ENCODE assay signal across 9 mouse cellular contexts in the genomic region with DNA sequence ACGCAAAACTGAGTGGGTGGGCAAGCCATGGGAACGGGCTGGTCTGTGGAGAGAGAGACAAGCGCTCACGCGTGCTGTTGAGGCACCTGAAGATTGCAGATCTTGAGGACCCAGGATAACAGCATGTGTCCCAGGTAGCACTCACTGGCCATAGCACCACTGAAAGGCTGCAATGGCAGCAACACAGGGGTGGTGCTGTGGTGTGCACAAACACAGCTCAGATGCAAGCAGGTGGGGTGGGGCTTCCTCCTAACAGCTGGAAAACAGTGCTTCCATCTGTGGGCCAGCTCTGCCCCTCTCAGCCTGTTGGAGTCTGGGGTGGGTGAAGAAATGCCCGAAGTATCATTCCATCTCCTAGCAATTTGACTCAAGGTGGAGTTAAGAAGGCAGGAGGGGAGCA. TPM values are rescaled to one million over a fixed set of nuclear protein-coding genes. Genes with fewer than 3 reads are reported as not detected.
DNase-seq lines count a peak whose midpoint lies in the region; ATAC-seq and TF ChIP-seq lines count a peak whose summit lies in the region.
"Had no signal": no experiment of that assay in that cellular context is flagged by ENCODE, and none has a peak within 500 bp of the region (broad histone marks: within the 10 kb centered on the region; RNA-seq: fewer than 3 reads in every experiment).

TSS of gene Bclaf3 (plus strand) at position 301 of the 400 bp plus-strand sequence.

- H3K4me1 ChIP-seq in bone marrow, adult 2 months (ENCODE audit: control insufficient read depth, insufficient read depth, low read length), result no peaks in the 10 kb centered on the region
- H3K4me1 ChIP-seq in forebrain, embryonic 15.5 days, result no peaks in the 10 kb centered on the region
- no peaks in the 10 kb centered on the region for H3K4me1 ChIP-seq in midbrain, embryonic 13.5 days (replicated peaks)

- no peak within 1 kb of the TSS for H3K4me3 ChIP-seq in left cerebral cortex, adult 2 months
- H3K4me3 ChIP-seq in bone marrow, adult 2 months (replicated peaks; ENCODE audit: control insufficient read depth, low read depth, low read length), result no peak within 1 kb of the TSS
- H3K4me3 ChIP-seq in forebrain, embryonic 15.5 days, result no peak within 1 kb of the TSS
- no peak within 1 kb of the TSS for H3K4me3 ChIP-seq in midbrain, embryonic 13.5 days (replicated peaks)

- WGBS in bone marrow, adult 2 months, result 82% methylated on average over 6 of the region's 6 CpGs
- whole genome bisulfite sequencing in forebrain, embryonic 15.5 days, result 93% methylated on average over 6 of the region's 6 CpGs
- 78% methylated on average over 6 of the region's 6 CpGs for WGBS in midbrain, embryonic 13.5 days

- no peak within 1 kb of the TSS for H3K27ac ChIP-seq in left cerebral cortex, adult 2 months
- H3K27ac ChIP-seq in bone marrow, adult 2 months (ENCODE audit: control insufficient read depth, insufficient read depth, low read depth, low read length, poor library complexity), result no peak within 1 kb of the TSS
- no peak within 1 kb of the TSS for H3K27ac ChIP-seq in forebrain, embryonic 15.5 days (replicated peaks)
- H3K27ac ChIP-seq in midbrain, embryonic 13.5 days, result no peak within 1 kb of the TSS

- no peaks in the 10 kb centered on the region for H3K9me3 ChIP-seq in forebrain, embryonic 15.5 days
- H3K9me3 ChIP-seq in midbrain, embryonic 13.5 days, result no peaks in the 10 kb centered on the region

- ATAC-seq in forebrain, embryonic 15.5 days (replicated peaks), result no peak
- ATAC-seq in midbrain, embryonic 13.5 days, result no peak
- no peak for ATAC-seq in cerebellum, adult (ENCODE audit: insufficient number of reproducible peaks, low FRiP score, low TSS enrichment)

- no peaks in the 10 kb centered on the region for H3K36me3 ChIP-seq in forebrain, embryonic 15.5 days
- no peaks in the 10 kb centered on the region for H3K36me3 ChIP-seq in midbrain, embryonic 13.5 days

- DNase-seq in left cerebral cortex, adult 2 months (ENCODE audit: extremely low spot score in 1 of 2, low spot score in 2 of 2), result no peak
- DNase-seq in left cerebral cortex, adult 11 months (ENCODE audit: low spot score), result no peak
- no peak for DNase-seq in cerebellum, adult 9-10 months
- no peak for DNase-seq in left cerebral cortex, adult 9 months (ENCODE audit: low spot score in 2 of 2)
- DNase-seq: kidney, adult 2 months had no signal

- TF ChIP-seq CTCF in left cerebral cortex, adult 2 months (IDR thresholded peaks at IDR 0.05), result no peak
- TF ChIP-seq CTCF in bone marrow, adult 2 months (IDR thresholded peaks at IDR 0.05; ENCODE audit: control insufficient read depth, insufficient read depth, low read length), result no peak

- H3K4me2 ChIP-seq in forebrain, embryonic 15.5 days (replicated peaks), result no peak within 1 kb of the TSS
- no peak within 1 kb of the TSS for H3K4me2 ChIP-seq in midbrain, embryonic 13.5 days (replicated peaks)

- no peak for TF ChIP-seq POLR2A in bone marrow, adult 2 months (IDR thresholded peaks at IDR 0.05; ENCODE audit: borderline replicate concordance, control insufficient read depth, low read depth, low read length)

- H3K9ac ChIP-seq in forebrain, embryonic 15.5 days (replicated peaks), result no peak within 1 kb of the TSS
- H3K9ac ChIP-seq in midbrain, embryonic 13.5 days (replicated peaks), result no peak within 1 kb of the TSS

- intact Hi-C loops in left cerebral cortex, adult 2 months (cut with DNase I), result no loop called here

- H3K27me3 ChIP-seq in forebrain, embryonic 15.5 days, result no peaks in the 10 kb centered on the region
- no peaks in the 10 kb centered on the region; the same call in 1 of the 2 replicates for H3K27me3 ChIP-seq in midbrain, embryonic 13.5 days

RNA-seq across cellular contexts. Expression of gene Bclaf3, which starts in this region (rescaled TPM):
- total RNA-seq in left cerebral cortex, adult 2 months (2021), result 10 to 100 TPM; 11.7 to 13.0 TPM
- 7.8 and 14.6 TPM in 2 replicates for polyA plus RNA-seq in bone marrow, adult 2 months (2011; ENCODE audit: insufficient read depth, insufficient read length, low replicate concordance, missing spikeins)
- 30.7 and 33.1 TPM in 2 replicates for polyA plus RNA-seq in forebrain, embryonic 15.5 days (2015; fragmentation: Nextera tagmentation; extraction: Ambion mirVana)
- 31.0 and 32.3 TPM in 2 replicates for polyA plus RNA-seq in midbrain, embryonic 13.5 days (2015; fragmentation: Nextera tagmentation; extraction: Ambion mirVana)
